Comparison of ENCODE assay signal across 8 mouse cellular contexts in the genomic region with DNA sequence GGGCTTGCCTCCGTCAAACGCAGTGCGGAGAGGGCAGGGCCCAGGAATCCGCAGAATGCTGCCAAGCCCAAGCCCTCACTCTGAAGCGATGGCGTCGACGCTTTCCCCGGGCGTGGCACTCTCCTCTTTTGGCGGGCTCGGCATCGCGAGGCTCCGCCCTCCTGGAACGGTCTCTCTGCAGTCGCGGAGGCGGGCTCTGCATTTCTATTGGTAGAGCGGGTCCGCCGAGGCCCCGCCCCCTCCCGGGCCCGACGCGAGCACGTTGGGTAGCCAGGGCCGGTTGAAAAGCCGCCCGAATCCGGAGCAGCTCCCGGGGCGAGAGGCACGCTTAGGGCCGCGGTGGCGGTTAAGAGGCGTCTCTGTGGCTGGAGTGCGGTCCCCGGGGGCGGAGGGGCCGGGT. TPM values are rescaled to one million over a fixed set of nuclear protein-coding genes. Genes with fewer than 3 reads are reported as not detected.
DNase-seq lines count a peak whose midpoint lies in the region; ATAC-seq and TF ChIP-seq lines count a peak whose summit lies in the region.

A gene (plus strand): TSS at position 262 of the 400 bp plus-strand sequence.

- peaks cover 7% of the 10 kb centered on the region; the same call in 1 of the 2 replicates for H3K9me3 ChIP-seq in embryonic facial prominence, embryonic 15.5 days (replicated peaks)
- H3K9me3 ChIP-seq in limb, embryonic 13.5 days, result peaks cover 25% of the 10 kb centered on the region
- H3K9me3 ChIP-seq in midbrain, embryonic 15.5 days, result 0 out of 2 replicates have a peak, but pooled peaks cover 3% of the 10 kb centered on the region

- peaks cover 5% of the 10 kb centered on the region; the same call in 1 of the 2 replicates for H3K36me3 ChIP-seq in embryonic facial prominence, embryonic 15.5 days
- H3K36me3 ChIP-seq in limb, embryonic 13.5 days, result peaks cover 30% of the 10 kb centered on the region
- peaks cover 4% of the 10 kb centered on the region for H3K36me3 ChIP-seq in midbrain, embryonic 15.5 days (replicated peaks)

- ATAC-seq in embryonic facial prominence, embryonic 15.5 days (ENCODE audit: insufficient number of reproducible peaks, low FRiP score, low TSS enrichment, low read depth), result peak; percentile 95
- peak; percentile 91 for ATAC-seq in limb, embryonic 13.5 days (ENCODE audit: low FRiP score, low read depth)
- peak; percentile 98 for ATAC-seq in midbrain, embryonic 15.5 days (replicated peaks)

- TF ChIP-seq POLR2A in bone marrow macrophage, adult 2 months (IDR thresholded peaks at IDR 0.05; ENCODE audit: borderline replicate concordance, low read depth, low read length), result no peak

- H3K9ac ChIP-seq in embryonic facial prominence, embryonic 15.5 days, result peak within 1 kb of the TSS; percentile 82
- peak within 1 kb of the TSS; percentile 92 for H3K9ac ChIP-seq in limb, embryonic 13.5 days
- peak within 1 kb of the TSS; percentile 74 for H3K9ac ChIP-seq in midbrain, embryonic 15.5 days

- WGBS in embryonic facial prominence, embryonic 15.5 days, result 1% methylated on average over 43 of the region's 43 CpGs
- 2% methylated on average over 38 of the region's 43 CpGs for WGBS in limb, embryonic 13.5 days
- WGBS in midbrain, embryonic 15.5 days, result 1% methylated on average over 43 of the region's 43 CpGs

- H3K27me3 ChIP-seq in embryonic facial prominence, embryonic 15.5 days, result no peaks in the 10 kb centered on the region
- H3K27me3 ChIP-seq in limb, embryonic 13.5 days, result no peaks in the 10 kb centered on the region
- no peaks in the 10 kb centered on the region for H3K27me3 ChIP-seq in midbrain, embryonic 15.5 days (replicated peaks)

- peak within 1 kb of the TSS; percentile 83 for H3K4me2 ChIP-seq in embryonic facial prominence, embryonic 15.5 days (replicated peaks)
- H3K4me2 ChIP-seq in limb, embryonic 13.5 days (replicated peaks), result peak within 1 kb of the TSS; percentile 79
- H3K4me2 ChIP-seq in midbrain, embryonic 15.5 days, result peak within 1 kb of the TSS; percentile 84

- peak; percentile 95 for DNase-seq in B cell, adult 2 months
- DNase-seq in heart, adult 9 months (ENCODE audit: low spot score in 2 of 2), result peak; percentile 95 to 96
- peak; percentile 97 for DNase-seq in kidney, adult 9 months
- peak; percentile 89 to 94 for DNase-seq in spleen, adult 18-20 months

- peak within 1 kb of the TSS; percentile 61 for H3K4me3 ChIP-seq in bone marrow macrophage, adult 2 months (ENCODE audit: insufficient read depth, low read length)
- peak within 1 kb of the TSS; percentile 68 for H3K4me3 ChIP-seq in embryonic facial prominence, embryonic 15.5 days (replicated peaks)
- peak within 1 kb of the TSS; percentile 69 for H3K4me3 ChIP-seq in limb, embryonic 13.5 days
- H3K4me3 ChIP-seq in midbrain, embryonic 15.5 days, result peak within 1 kb of the TSS; percentile 79

- H3K27ac ChIP-seq in bone marrow macrophage, adult 2 months (ENCODE audit: insufficient read depth, low read depth, low read length), result peak within 1 kb of the TSS; percentile 92
- H3K27ac ChIP-seq in embryonic facial prominence, embryonic 15.5 days (replicated peaks), result peak within 1 kb of the TSS; percentile 100
- peak within 1 kb of the TSS; percentile 99 for H3K27ac ChIP-seq in limb, embryonic 13.5 days
- H3K27ac ChIP-seq in midbrain, embryonic 15.5 days, result peak within 1 kb of the TSS; percentile 100

- no peak for TF ChIP-seq CTCF in bone marrow macrophage, adult 2 months (IDR thresholded peaks at IDR 0.05; ENCODE audit: low read depth, low read length)

- peaks cover 2% of the 10 kb centered on the region; the same call in 1 of the 2 replicates for H3K4me1 ChIP-seq in bone marrow macrophage, adult 2 months (ENCODE audit: control insufficient read depth, insufficient read depth, low read length)
- peaks cover 5% of the 10 kb centered on the region; the same call in 1 of the 2 replicates for H3K4me1 ChIP-seq in embryonic facial prominence, embryonic 15.5 days
- 0 out of 2 replicates have a peak, but pooled peaks cover 4% of the 10 kb centered on the region for H3K4me1 ChIP-seq in limb, embryonic 13.5 days
- peaks cover 8% of the 10 kb centered on the region for H3K4me1 ChIP-seq in midbrain, embryonic 15.5 days

RNA-seq across cellular contexts. Expression of the gene that starts here (rescaled TPM):
- polyA plus RNA-seq in bone marrow macrophage, adult 2 months (2012; ENCODE audit: insufficient read depth, insufficient read length, missing spikeins), result 22.1 and 26.2 TPM in 2 replicates
- 11.4 and 13.3 TPM in 2 replicates for polyA plus RNA-seq in embryonic facial prominence, embryonic 15.5 days (2015; fragmentation: Nextera tagmentation; extraction: Ambion mirVana)
- 15.8 and 17.3 TPM in 2 replicates for polyA plus RNA-seq in limb, embryonic 13.5 days (2015; fragmentation: Nextera tagmentation; extraction: Ambion mirVana)
- polyA plus RNA-seq in midbrain, embryonic 15.5 days (2015; fragmentation: Nextera tagmentation; extraction: Ambion mirVana), result 16.7 and 18.6 TPM in 2 replicates

Comparison
In these comparisons a context has a peak if more than half of its experiments do, and no peak if none do; other contexts are left out.
1. Peak in every context shown above with its lines: DNase-seq, ATAC-seq, H3K4me3 ChIP-seq and H3K27ac ChIP-seq.